Mouse (Mus musculus): ENCODE measurements around the gene Plcb2. TPM values are rescaled to one million over a fixed set of nuclear protein-coding genes. Genes with fewer than 3 reads are reported as not detected.

The Plcb2 gene
- polyA plus RNA-seq, 1 experiment from 2014 or later, result 0.44 TPM

Other genes with a start within 250 kb of the Plcb2 start
- gene Srp14, start 248.7 kb downstream of the Plcb2 start, polyA plus RNA-seq (2016; fragmentation: Nextera tagmentation; extraction: Ambion mirVana), result 234 and 245 TPM in 2 replicates
- 5.6 and 6.0 TPM in 2 replicates for gene Bmf, start 178.8 kb downstream of the Plcb2 start, polyA plus RNA-seq (2016; fragmentation: Nextera tagmentation; extraction: Ambion mirVana)
- 162 and 169 TPM in 2 replicates for gene Bub1b, start 130.2 kb downstream of the Plcb2 start, polyA plus RNA-seq (2016; fragmentation: Nextera tagmentation; extraction: Ambion mirVana)
- gene Pak6, start 65.1 kb downstream of the Plcb2 start, polyA plus RNA-seq (2016; fragmentation: Nextera tagmentation; extraction: Ambion mirVana), result 0.45 and 0.72 TPM in 2 replicates
- not detected in 2 replicates for gene Ankrd63, start 24.5 kb downstream of the Plcb2 start, polyA plus RNA-seq (2016; fragmentation: Nextera tagmentation; extraction: Ambion mirVana)
- 15.8 and 16.8 TPM in 2 replicates for gene Inafm2, start 17.3 kb upstream of the Plcb2 start, polyA plus RNA-seq (2016; fragmentation: Nextera tagmentation; extraction: Ambion mirVana)
- 0.29 and 0.41 TPM in 2 replicates for gene Ccdc9b, start 34.2 kb upstream of the Plcb2 start, polyA plus RNA-seq (2016; fragmentation: Nextera tagmentation; extraction: Ambion mirVana)
- gene Phgr1, start 44.3 kb upstream of the Plcb2 start, polyA plus RNA-seq (2016; fragmentation: Nextera tagmentation; extraction: Ambion mirVana), result not detected in 2 replicates
- gene Disp2, start 51.3 kb upstream of the Plcb2 start, polyA plus RNA-seq (2016; fragmentation: Nextera tagmentation; extraction: Ambion mirVana), result 1.2 and 1.4 TPM in 2 replicates
- gene Knstrn, start 85.6 kb upstream of the Plcb2 start, polyA plus RNA-seq (2016; fragmentation: Nextera tagmentation; extraction: Ambion mirVana), result 149 and 150 TPM in 2 replicates
- gene Ivd, start 133.5 kb upstream of the Plcb2 start, polyA plus RNA-seq (2016; fragmentation: Nextera tagmentation; extraction: Ambion mirVana), result 74.0 and 81.3 TPM in 2 replicates
- 3.2 and 3.3 TPM in 2 replicates for gene Bahd1, start 171.9 kb upstream of the Plcb2 start, polyA plus RNA-seq (2016; fragmentation: Nextera tagmentation; extraction: Ambion mirVana)
- gene Chst14, start 198.1 kb upstream of the Plcb2 start, polyA plus RNA-seq (2016; fragmentation: Nextera tagmentation; extraction: Ambion mirVana), result 20.8 and 22.2 TPM in 2 replicates

Measured in embryonic facial prominence, embryonic 10.5 days (tissue).